Mouse (Mus musculus) hindbrain, embryonic 10.5 days (tissue): ENCODE results near the gene Slc26a9. TPM values are rescaled to one million over a fixed set of nuclear protein-coding genes. Genes with fewer than 3 reads are reported as not detected.

Source experiments
- DNase-seq: peaks from one replicate; pipeline ENCODE4 v3.0.0-alpha.2; 2017; ENCODE audit warnings: low spot score
- H3K27ac ChIP-seq: fragments of 300-500 bp; sonication (generic); 2 replicates; pipeline ENCODE4 v1.5.1; 2016; ENCODE audit warnings: mild to moderate bottlenecking, moderate library complexity
- H3K27me3 ChIP-seq: fragments of 300-500 bp; sonication (generic); 2 replicates; pipeline ENCODE4 v1.6.1; 2016; ENCODE audit warnings: mild to moderate bottlenecking; ENCODE audit not compliant: poor library complexity, insufficient read depth, severe bottlenecking
- H3K36me3 ChIP-seq: fragments of 300-500 bp; sonication (generic); 2 replicates; pipeline ENCODE4 v1.6.1; 2016; ENCODE audit warnings: mild to moderate bottlenecking, moderate library complexity
- H3K4me1 ChIP-seq: fragments of 300-500 bp; sonication (generic); replicated peaks from 2 replicates; pipeline ENCODE4 v1.6.1; 2016; ENCODE audit warnings: mild to moderate bottlenecking
- H3K4me3 ChIP-seq: fragments of 300-500 bp; sonication (generic); 2 replicates; pipeline ENCODE4 v1.5.1; 2016; ENCODE audit warnings: mild to moderate bottlenecking, moderate library complexity
- H3K9me3 ChIP-seq: fragments of 300-500 bp; sonication (generic); 2 replicates; pipeline ENCODE4 v1.6.1; 2016; ENCODE audit warnings: mild to moderate bottlenecking, moderate library complexity
- WGBS: fragments of 180-500 bp; shearing (Covaris S2); methylation state at CpG from one replicate; pipeline ENCODE4 v1.1.7; 2016; 5-methylcytosine and 5-hydroxymethylcytosine counted together
- polyA plus RNA-seq: library from polyadenylated mRNA; unstranded; fragments of >200 nt; fragmentation: Nextera tagmentation; extraction: Ambion mirVana; gene quantifications from 2 replicates; pipeline ENCODE4 v1.2.1, GENCODE M21; 2016

Slc26a9 gene
- polyA plus RNA-seq, 1 experiment from 2014 or later, result 0.05 TPM

GRCm38 (mm10) chr1:131714388-131715337 lies 29.2 kb upstream of the Slc26a9 start:
- WGBS, result 74% methylated on average over 20 of the region's 20 CpGs
- no peaks in the 10 kb centered on the region for H3K36me3 ChIP-seq
- no peak for DNase-seq
- no peaks in the 10 kb centered on the region for H3K27me3 ChIP-seq
- peak overlapping the region; percentile 50; the same call in 1 of the 2 replicates for H3K27ac ChIP-seq
- H3K4me3 ChIP-seq, result no peak overlapping the region
- H3K9me3 ChIP-seq, result no peaks in the 10 kb centered on the region
- peaks cover 7% of the 10 kb centered on the region for H3K4me1 ChIP-seq

GRCm38 (mm10) chr1:131718952-131719694 lies 24.7 kb upstream of the Slc26a9 start:
- H3K4me1 ChIP-seq, result peaks cover 17% of the 10 kb centered on the region
- 60% methylated on average over 16 of the region's 16 CpGs for WGBS
- no peaks in the 10 kb centered on the region for H3K36me3 ChIP-seq
- peak; percentile 14 for DNase-seq
- no peaks in the 10 kb centered on the region for H3K9me3 ChIP-seq
- H3K27me3 ChIP-seq, result no peaks in the 10 kb centered on the region; the same call in 1 of the 2 replicates
- no peak overlapping the region for H3K4me3 ChIP-seq
- peak overlapping the region; percentile 23; the same call in 1 of the 2 replicates for H3K27ac ChIP-seq

GRCm38 (mm10) chr1:131721989-131722388 lies 21.8 kb upstream of the Slc26a9 start:
- H3K4me3 ChIP-seq, result no peak overlapping the region
- H3K9me3 ChIP-seq, result no peaks in the 10 kb centered on the region
- no peaks in the 10 kb centered on the region; the same call in 1 of the 2 replicates for H3K27me3 ChIP-seq
- H3K27ac ChIP-seq, result no peak overlapping the region
- peaks cover 17% of the 10 kb centered on the region for H3K4me1 ChIP-seq
- H3K36me3 ChIP-seq, result no peaks in the 10 kb centered on the region
- 92% methylated on average over 3 of the region's 3 CpGs for WGBS
- DNase-seq, result no peak

GRCm38 (mm10) chr1:131723549-131723948 lies 20.3 kb upstream of the Slc26a9 start:
- Histone ChIP-seq H3K9me3 (no peaks in the 10 kb centered on the region), H3K36me3 (no peaks in the 10 kb centered on the region), H3K27ac (peak overlapping the region; percentile 30; the same call in 1 of the 2 replicates), H3K4me1 (peaks cover 17% of the 10 kb centered on the region), H3K27me3 (no peaks in the 10 kb centered on the region; the same call in 1 of the 2 replicates), H3K4me3 (no peak overlapping the region)
- WGBS, result 63% methylated on average over 4 of the region's 4 CpGs
- DNase-seq, result no peak

GRCm38 (mm10) chr1:131726586-131726985 lies 17.2 kb upstream of the Slc26a9 start:
- 75% methylated on average over 6 of the region's 6 CpGs for WGBS
- Histone ChIP-seq H3K36me3 (no peaks in the 10 kb centered on the region), H3K27me3 (no peaks in the 10 kb centered on the region), H3K9me3 (no peaks in the 10 kb centered on the region), H3K4me3 (no peak overlapping the region), H3K27ac (no peak overlapping the region), H3K4me1 (peaks cover 13% of the 10 kb centered on the region)
- no peak for DNase-seq

GRCm38 (mm10) chr1:131730639-131731437 lies 13.0 kb upstream of the Slc26a9 start:
- Histone ChIP-seq H3K4me1 (peaks cover 18% of the 10 kb centered on the region), H3K27me3 (no peaks in the 10 kb centered on the region), H3K27ac (no peak overlapping the region), H3K36me3 (no peaks in the 10 kb centered on the region), H3K9me3 (no peaks in the 10 kb centered on the region), H3K4me3 (no peak overlapping the region)
- DNase-seq, result no peak
- WGBS, result 85% methylated on average over 12 of the region's 12 CpGs

GRCm38 (mm10) chr1:131733474-131734180 lies 10.2 kb upstream of the Slc26a9 start:
- H3K4me1 ChIP-seq, result peaks cover 18% of the 10 kb centered on the region
- H3K27ac ChIP-seq, result peak overlapping the region; percentile 62
- H3K9me3 ChIP-seq, result no peaks in the 10 kb centered on the region
- DNase-seq, result no peak
- 49% methylated on average over 13 of the region's 13 CpGs for WGBS
- no peaks in the 10 kb centered on the region for H3K27me3 ChIP-seq
- no peaks in the 10 kb centered on the region for H3K36me3 ChIP-seq
- H3K4me3 ChIP-seq, result no peak overlapping the region

- H3K4me1 ChIP-seq, result peaks cover 18% of the 10 kb centered on the region
- WGBS, result 93% methylated on average over 6 of the region's 6 CpGs
- H3K4me3 ChIP-seq, result no peak overlapping the region
These were observed 9.1 kb upstream of the Slc26a9 start for GRCm38 (mm10) chr1:131734657-131735273.

GRCm38 (mm10) chr1:131736494-131736893 lies 7.3 kb upstream of the Slc26a9 start:
- 91% methylated on average over 9 of the region's 9 CpGs for WGBS
- H3K27ac ChIP-seq, result no peak overlapping the region

More at GRCm38 (mm10) chr1:131734657-131735273, 9.1 kb upstream of the Slc26a9 start:
- Histone ChIP-seq H3K9me3 (no peaks in the 10 kb centered on the region), H3K27ac (0 out of 2 replicates have a peak overlapping the region, but pooled peaks have one; percentile 4), H3K27me3 (no peaks in the 10 kb centered on the region), H3K36me3 (no peaks in the 10 kb centered on the region)
- DNase-seq, result no peak

GRCm38 (mm10) chr1:131737269-131737668 lies 6.6 kb upstream of the Slc26a9 start:
- H3K27ac ChIP-seq, result no peak overlapping the region
- H3K4me3 ChIP-seq, result no peak overlapping the region
- H3K27me3 ChIP-seq, result no peaks in the 10 kb centered on the region
- no peaks in the 10 kb centered on the region for H3K9me3 ChIP-seq
- WGBS, result 80% methylated on average over 5 of the region's 5 CpGs
- H3K4me1 ChIP-seq, result peaks cover 14% of the 10 kb centered on the region
- no peak for DNase-seq
- H3K36me3 ChIP-seq, result no peaks in the 10 kb centered on the region

More at GRCm38 (mm10) chr1:131736494-131736893, 7.3 kb upstream of the Slc26a9 start:
- Histone ChIP-seq H3K4me1 (peaks cover 16% of the 10 kb centered on the region), H3K4me3 (no peak overlapping the region), H3K36me3 (no peaks in the 10 kb centered on the region), H3K9me3 (no peaks in the 10 kb centered on the region), H3K27me3 (no peaks in the 10 kb centered on the region)
- DNase-seq, result no peak

GRCm38 (mm10) chr1:131738760-131739159 lies 5.1 kb upstream of the Slc26a9 start:
- H3K27me3 ChIP-seq, result no peaks in the 10 kb centered on the region
- no peaks in the 10 kb centered on the region for H3K9me3 ChIP-seq
- 82% methylated on average over 1 of the region's 1 CpGs for WGBS
- H3K4me1 ChIP-seq, result peaks cover 8% of the 10 kb centered on the region; the same call in 1 of the 2 replicates
- H3K4me3 ChIP-seq, result no peak overlapping the region
- no peak for DNase-seq
- H3K27ac ChIP-seq, result no peak overlapping the region
- H3K36me3 ChIP-seq, result no peaks in the 10 kb centered on the region
